Mouse (Mus musculus) neutrophil, adult 65 days (primary cell): ENCODE measurements around the gene Tmem238. TPM values are rescaled to one million over a fixed set of nuclear protein-coding genes. Genes with fewer than 3 reads are reported as not detected.

Experiments used
- total RNA-seq: library from RNA; stranded (reverse); gene quantifications from 2 replicates; pipeline ENCODE4 v1.2.4, GENCODE M21; 2023

Gene Tmem238
- total RNA-seq = 0.95 and 2.3 TPM in 2 replicates

DNA sequence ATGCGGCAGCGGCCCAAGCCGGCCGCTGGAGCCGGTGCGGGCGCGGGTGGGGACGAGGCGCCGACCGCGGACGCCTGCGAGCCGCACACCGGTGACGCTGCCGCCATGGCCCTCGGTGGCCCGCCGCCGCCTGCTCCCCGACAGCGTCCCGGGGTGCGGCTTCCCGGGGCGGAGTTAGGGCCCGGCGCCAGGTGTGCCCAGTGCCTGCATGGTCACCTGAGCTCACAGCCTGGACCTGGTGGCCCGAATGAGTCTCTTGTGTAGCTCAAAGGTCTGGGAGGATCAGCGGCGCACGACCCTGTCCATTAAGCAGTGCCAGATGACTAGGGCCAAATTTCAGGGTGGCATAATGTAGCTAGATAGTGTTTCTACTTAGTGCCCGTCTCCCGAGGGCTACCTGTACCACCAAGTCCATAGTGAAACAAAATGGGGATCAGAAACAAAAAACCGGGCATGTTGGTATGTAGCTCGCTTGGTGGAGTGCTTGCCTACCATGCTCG is at the start of gene Tmem238:
Tmem238 (minus strand) TSS at position 221 of the 500 bp plus-strand sequence.

DNA sequence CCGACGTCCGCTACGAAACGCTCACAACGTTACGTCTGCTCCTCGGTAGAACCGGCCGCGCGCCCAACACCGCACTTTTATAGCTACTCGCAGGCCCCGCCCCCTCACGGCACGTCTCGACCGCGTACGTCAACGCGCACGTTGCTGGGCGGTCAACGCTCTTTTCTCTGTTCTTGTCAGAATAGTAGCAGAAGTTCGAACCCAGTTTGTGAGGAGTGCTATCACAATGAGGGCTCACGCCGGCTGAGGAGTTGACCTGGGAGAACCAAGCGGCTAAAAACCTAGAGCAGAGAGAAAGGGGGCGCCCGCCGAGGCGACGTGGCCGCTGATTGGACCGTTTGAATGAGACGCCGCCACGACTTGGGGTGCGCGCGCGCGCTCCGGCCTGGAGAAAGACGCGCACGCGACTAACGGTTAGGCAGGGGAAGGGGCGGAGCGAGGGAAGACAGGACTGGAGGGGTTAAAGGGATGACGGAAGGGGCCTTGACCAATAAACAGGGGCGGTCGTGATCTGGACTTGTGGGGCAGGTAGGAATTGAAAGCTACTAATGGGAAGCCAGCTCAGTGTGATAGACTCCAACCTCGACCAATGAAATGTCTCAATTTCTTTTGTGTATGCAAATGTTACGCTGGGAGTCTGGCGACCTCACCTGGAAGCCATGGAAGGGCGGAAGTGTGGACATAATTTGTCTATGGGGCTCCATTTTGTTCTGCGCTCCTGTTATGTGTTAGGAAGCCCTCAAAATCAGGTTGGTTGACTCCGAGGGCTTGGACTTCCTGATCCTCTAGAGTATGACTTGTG is 23.0 kb upstream of the Tmem238 start, which contains the start of gene Ube2s:
Ube2s (minus strand) TSS at position 288 of the 802 bp plus-strand sequence.

GRCm38 (mm10) chr7:4792278-4793212 is 3.1 kb upstream of the Tmem238 start, which contains the start of gene Rpl28:
Gene Rpl28 (plus strand): TSS chr7:4792874.

DNA sequence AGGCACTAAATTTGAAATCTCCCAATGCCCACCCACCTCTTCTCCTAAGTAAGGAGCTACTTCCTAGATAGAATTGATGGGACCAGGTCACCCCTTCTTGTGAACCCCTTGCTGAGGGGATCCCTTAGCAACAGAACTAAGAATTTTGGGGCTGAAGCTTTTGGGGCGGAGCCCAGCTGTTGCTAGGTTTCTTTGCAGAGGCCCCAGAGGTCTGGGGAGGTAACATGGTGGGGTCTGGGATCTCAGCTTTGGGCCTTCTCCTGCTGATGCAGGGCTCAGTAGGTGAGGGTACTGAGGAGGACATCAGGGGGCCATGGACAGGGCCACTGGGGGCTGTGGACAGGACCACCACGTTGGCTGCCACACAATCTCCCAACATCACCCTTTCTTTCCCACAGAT is 6.7 kb downstream of the Tmem238 start, which contains the start of the genes Il11 and Tmem190:
Il11 (minus strand) TSS at position 101 of the 400 bp plus-strand sequence.
Tmem190 (plus strand) TSS at position 179 of the 400 bp plus-strand sequence.

DNA sequence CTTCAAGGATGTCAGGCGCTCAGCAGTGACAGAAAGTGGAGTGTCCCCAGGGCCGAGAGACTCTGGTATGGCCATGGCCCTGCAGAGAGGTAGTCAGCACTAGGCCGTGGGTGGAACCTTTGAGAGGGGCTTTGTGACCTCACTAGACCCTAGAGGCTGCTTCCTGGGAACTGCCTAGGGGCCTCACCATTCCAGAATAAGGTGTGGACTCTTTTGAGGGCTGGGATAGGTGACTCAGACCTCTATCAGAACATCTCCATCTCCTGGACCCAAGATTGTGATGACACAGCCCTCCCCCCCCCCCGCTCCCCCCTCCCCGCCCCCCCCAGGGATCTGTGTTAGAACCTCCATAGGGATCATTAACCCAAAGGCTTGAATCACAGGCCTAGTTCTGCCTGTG is 18.3 kb downstream of the Tmem238 start, which contains the start of gene Fam71e2:
Fam71e2 (minus strand) TSS at position 101 of the 400 bp plus-strand sequence.

GRCm38 (mm10) chr7:4752821-4753570 is 36.5 kb downstream of the Tmem238 start, which contains the start of gene Cox6b2:
Gene Cox6b2 (minus strand): TSS chr7:4753094.

GRCm38 (mm10) chr7:4739544-4740275 is 49.7 kb downstream of the Tmem238 start, which contains the start of gene Kmt5c:
Gene Kmt5c (plus strand): TSS chr7:4740115.

Other genes with a start within 250 kb of the Tmem238 start
- gene Syt5, start 242.1 kb downstream of the Tmem238 start, total RNA-seq = not detected in 2 replicates
- gene Ptprh, start 185.6 kb downstream of the Tmem238 start, total RNA-seq = 0.18 TPM in 1 of 2 replicates, not detected in the other
- 19.8 and 28.6 TPM in 2 replicates for gene Tmem86b, start 158.2 kb downstream of the Tmem238 start, total RNA-seq
- gene Ppp6r1, start 130.6 kb downstream of the Tmem238 start, total RNA-seq = 161 and 201 TPM in 2 replicates
- gene Hspbp1, start 104.6 kb downstream of the Tmem238 start, total RNA-seq = 14.1 and 21.6 TPM in 2 replicates
- not detected in 2 replicates for gene Brsk1, start 99.1 kb downstream of the Tmem238 start, total RNA-seq
- gene Tmem150b, start 64.4 kb downstream of the Tmem238 start, total RNA-seq = 8.8 and 12.9 TPM in 2 replicates
- 70.4 and 103 TPM in 2 replicates for gene Kmt5c, start 49.5 kb downstream of the Tmem238 start, total RNA-seq
- gene Cox6b2, start 36.6 kb downstream of the Tmem238 start, total RNA-seq = 11.2 and 13.4 TPM in 2 replicates
- gene Fam71e2, start 18.4 kb downstream of the Tmem238 start, total RNA-seq = not detected in 2 replicates
- not detected in 2 replicates for gene Il11, start 6.8 kb downstream of the Tmem238 start, total RNA-seq
- not detected in 2 replicates for gene Tmem190, start 6.7 kb downstream of the Tmem238 start, total RNA-seq
- 636 and 649 TPM in 2 replicates for gene Rpl28, start 3.2 kb upstream of the Tmem238 start, total RNA-seq
- 188 and 216 TPM in 2 replicates for gene Ube2s, start 22.9 kb upstream of the Tmem238 start, total RNA-seq
- 1.0 TPM in 1 of 2 replicates, not detected in the other for gene Shisa7, start 55.0 kb upstream of the Tmem238 start, total RNA-seq
- gene Isoc2b, start 80.6 kb upstream of the Tmem238 start, total RNA-seq = 4.1 and 4.4 TPM in 2 replicates
- gene Isoc2a, start 87.5 kb upstream of the Tmem238 start, total RNA-seq = 6.0 and 6.2 TPM in 2 replicates
- not detected in 2 replicates for gene Gm36210, start 116.9 kb upstream of the Tmem238 start, total RNA-seq
- 13.2 and 16.2 TPM in 2 replicates for gene Zfp628, start 125.6 kb upstream of the Tmem238 start, total RNA-seq
- gene Nat14, start 132.4 kb upstream of the Tmem238 start, total RNA-seq = 1.7 and 1.9 TPM in 2 replicates
- gene Ssc5d, start 136.1 kb upstream of the Tmem238 start, total RNA-seq = 0.44 TPM in 1 of 2 replicates, not detected in the other
- not detected in 2 replicates for gene Sbk2, start 174.8 kb upstream of the Tmem238 start, total RNA-seq
- not detected in 2 replicates for gene Sbk3, start 181.5 kb upstream of the Tmem238 start, total RNA-seq
- 3.4 and 6.0 TPM in 2 replicates for gene Zfp579, start 206.5 kb upstream of the Tmem238 start, total RNA-seq
- 11.9 and 12.6 TPM in 2 replicates for gene Zfp524, start 224.8 kb upstream of the Tmem238 start, total RNA-seq
- gene Fiz1, start 225.0 kb upstream of the Tmem238 start, total RNA-seq = 26.5 and 31.4 TPM in 2 replicates
- gene Gm44973, start 225.8 kb upstream of the Tmem238 start, total RNA-seq = not detected in 2 replicates
- 38.0 and 47.1 TPM in 2 replicates for gene Zfp865, start 230.7 kb upstream of the Tmem238 start, total RNA-seq
- gene Ccdc106, start 230.9 kb upstream of the Tmem238 start, total RNA-seq = 0.29 and 0.98 TPM in 2 replicates
- 0.98 TPM in 1 of 2 replicates, not detected in the other for gene 4632433K11Rik, start 244.5 kb upstream of the Tmem238 start, total RNA-seq
- gene Zfp784, start 248.8 kb upstream of the Tmem238 start, total RNA-seq = 2.0 and 2.2 TPM in 2 replicates